Mouse (Mus musculus): ENCODE measurements around the gene Lrrc74b. TPM values are rescaled to one million over a fixed set of nuclear protein-coding genes. Genes with fewer than 3 reads are reported as not detected.
A peak's percentile ranks its signal among the peaks of the same experiment; 100 is the strongest.

Gene Lrrc74b
- polyA plus RNA-seq (2015; fragmentation: Nextera tagmentation; extraction: Ambion mirVana), result 0.19 TPM in 2 replicates

DNA sequence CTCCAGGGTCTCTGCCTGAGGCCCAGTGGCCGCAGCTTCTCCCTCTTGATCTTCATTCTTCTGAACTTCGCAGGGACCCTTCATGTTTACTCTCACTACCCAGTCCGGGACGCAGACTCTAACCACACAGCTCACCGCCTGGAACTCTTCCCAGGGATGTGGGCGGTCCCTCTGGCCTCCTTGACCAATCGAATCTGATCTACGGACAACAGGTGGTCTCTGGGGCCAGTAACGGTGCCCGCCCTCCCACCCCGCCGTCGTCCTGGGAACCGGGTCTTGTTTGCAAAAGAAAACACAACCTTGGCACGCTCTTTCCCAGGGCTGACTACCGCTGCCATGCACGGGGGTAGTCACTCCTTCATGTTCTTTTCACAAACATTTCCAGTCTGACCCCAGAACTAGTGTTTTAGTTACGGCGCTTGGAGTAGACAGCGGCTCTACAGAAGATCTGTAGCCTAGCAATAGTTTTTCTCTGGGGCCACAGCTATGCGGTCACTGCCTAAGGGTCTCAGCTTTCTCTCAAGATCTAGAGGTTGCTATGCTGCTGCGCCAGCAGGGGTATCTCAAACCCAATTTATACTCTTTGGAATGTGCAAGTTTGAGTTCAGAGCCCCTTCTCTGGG is at the start of gene Lrrc74b:
Gene Lrrc74b, minus strand, starts transcription at position 120 of the 623 bp plus-strand sequence.
- Histone ChIP-seq H3K9me3 (no peaks in the 10 kb centered on the region), H3K4me1 (peaks cover 41% of the 10 kb centered on the region), H3K36me3 (no peaks in the 10 kb centered on the region), H3K4me2 (peak within 1 kb of the TSS; percentile 74), H3K27me3 (replicated peaks) (peaks cover 14% of the 10 kb centered on the region), H3K9ac (peak within 1 kb of the TSS; percentile 64), H3K27ac (replicated peaks) (peak within 1 kb of the TSS; percentile 67), H3K4me3 (peak within 1 kb of the TSS; percentile 45)
- WGBS, result 2% methylated on average over 22 of the region's 22 CpGs
- peak; percentile 55; the same call in 1 of the 2 replicates for ATAC-seq (ENCODE audit: extremely low read depth, insufficient number of reproducible peaks, low FRiP score, low TSS enrichment)

DNA sequence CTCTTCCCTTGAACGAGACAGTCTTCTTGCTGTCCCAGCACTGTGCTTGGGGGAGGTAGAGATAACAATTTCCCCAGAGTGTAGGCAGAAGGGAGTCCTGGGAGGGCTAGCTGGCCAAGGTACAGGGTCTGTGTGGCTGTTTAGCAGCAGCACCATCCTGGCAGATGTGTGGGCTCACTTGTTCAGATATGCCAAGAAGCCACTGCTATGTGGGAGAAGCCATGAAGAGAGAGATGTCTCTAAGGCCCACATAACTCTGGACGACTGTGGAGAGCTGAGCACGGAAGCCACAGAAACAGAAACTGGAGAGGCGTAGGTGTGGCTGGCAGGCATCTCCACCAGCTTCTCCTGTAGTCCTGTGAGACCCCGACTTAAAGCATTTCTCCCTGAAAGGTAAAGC is 44.6 kb upstream of the Lrrc74b start:
- ATAC-seq (ENCODE audit: extremely low read depth, insufficient number of reproducible peaks, low FRiP score, low TSS enrichment), result no peak
- H3K9me3 ChIP-seq, result no peaks in the 10 kb centered on the region
- H3K27me3 ChIP-seq (replicated peaks), result no peaks in the 10 kb centered on the region
- WGBS, result 58% methylated on average over 5 of the region's 5 CpGs
- H3K4me1 ChIP-seq, result 0 out of 2 replicates have a peak, but pooled peaks cover 3% of the 10 kb centered on the region
- H3K36me3 ChIP-seq, result no peaks in the 10 kb centered on the region
- no peak overlapping the region for H3K9ac ChIP-seq
- no peak overlapping the region for H3K27ac ChIP-seq (replicated peaks)
- no peak overlapping the region for H3K4me3 ChIP-seq
- no peak overlapping the region for H3K4me2 ChIP-seq

DNA sequence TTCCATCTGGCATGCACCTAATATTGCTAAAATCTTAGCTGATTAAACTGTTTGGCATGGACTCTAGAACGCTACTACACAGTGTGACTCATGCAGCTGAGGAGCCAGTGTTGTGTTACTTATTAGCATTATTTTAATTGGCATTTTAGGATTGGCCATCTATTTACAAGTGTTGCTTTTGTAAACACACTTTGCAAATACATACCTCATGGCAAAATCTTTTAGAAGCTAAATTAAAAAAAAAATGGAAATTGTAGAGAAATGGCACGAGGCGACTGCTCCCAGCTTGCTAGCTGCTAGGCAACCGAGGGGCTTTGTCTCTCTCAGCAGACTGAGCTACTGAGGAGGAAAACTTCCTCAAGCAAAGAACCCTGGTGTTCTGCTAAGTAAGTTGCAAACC is 43.9 kb upstream of the Lrrc74b start:
- Histone ChIP-seq H3K4me1 (0 out of 2 replicates have a peak, but pooled peaks cover 3% of the 10 kb centered on the region), H3K27me3 (replicated peaks) (no peaks in the 10 kb centered on the region), H3K9me3 (no peaks in the 10 kb centered on the region), H3K27ac (replicated peaks) (no peak overlapping the region), H3K9ac (no peak overlapping the region), H3K4me3 (no peak overlapping the region), H3K36me3 (no peaks in the 10 kb centered on the region), H3K4me2 (no peak overlapping the region)
- ATAC-seq (ENCODE audit: extremely low read depth, insufficient number of reproducible peaks, low FRiP score, low TSS enrichment), result no peak
- WGBS, result 64% methylated on average over 4 of the region's 4 CpGs

DNA sequence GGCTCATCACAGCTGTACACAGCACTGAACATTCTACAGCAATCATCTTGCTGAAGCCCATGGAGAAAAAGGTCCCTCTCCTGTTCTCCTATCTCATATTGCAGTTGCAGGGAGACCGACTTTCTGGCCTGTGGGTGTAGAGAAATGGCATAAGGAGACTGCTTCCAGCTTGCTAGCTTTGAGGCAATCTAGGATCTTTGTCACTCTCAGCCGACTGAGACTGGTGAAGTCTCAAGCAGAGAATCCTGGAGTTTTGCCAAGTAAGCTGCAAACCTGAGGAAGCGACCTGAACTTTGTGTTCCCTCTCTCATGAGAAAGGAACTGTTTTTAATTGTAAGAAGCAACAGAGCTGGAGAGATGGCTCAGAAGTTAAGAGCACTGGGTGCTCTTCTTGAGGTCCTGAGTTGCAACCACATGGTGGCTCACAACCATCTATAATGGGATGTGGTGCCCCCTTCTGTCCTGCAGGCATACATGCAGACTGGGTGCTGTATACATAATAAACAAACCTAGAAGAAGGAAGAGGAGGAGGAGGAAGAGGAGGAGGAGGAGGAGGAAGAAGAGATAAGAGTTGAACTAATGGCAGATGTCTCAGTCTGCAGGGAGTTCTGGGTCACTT is 40.0 kb upstream of the Lrrc74b start:
- H3K27ac ChIP-seq (replicated peaks), result no peak overlapping the region
- no peak overlapping the region for H3K4me2 ChIP-seq
- no peaks in the 10 kb centered on the region for H3K9me3 ChIP-seq
- no peaks in the 10 kb centered on the region for H3K36me3 ChIP-seq
- 0 out of 2 replicates have a peak, but pooled peaks cover 3% of the 10 kb centered on the region for H3K4me1 ChIP-seq
- 42% methylated on average over 3 of the region's 3 CpGs for WGBS
- ATAC-seq (ENCODE audit: extremely low read depth, insufficient number of reproducible peaks, low FRiP score, low TSS enrichment), result no peak
- no peaks in the 10 kb centered on the region for H3K27me3 ChIP-seq (replicated peaks)
- H3K9ac ChIP-seq, result no peak overlapping the region
- H3K4me3 ChIP-seq, result no peak overlapping the region

DNA sequence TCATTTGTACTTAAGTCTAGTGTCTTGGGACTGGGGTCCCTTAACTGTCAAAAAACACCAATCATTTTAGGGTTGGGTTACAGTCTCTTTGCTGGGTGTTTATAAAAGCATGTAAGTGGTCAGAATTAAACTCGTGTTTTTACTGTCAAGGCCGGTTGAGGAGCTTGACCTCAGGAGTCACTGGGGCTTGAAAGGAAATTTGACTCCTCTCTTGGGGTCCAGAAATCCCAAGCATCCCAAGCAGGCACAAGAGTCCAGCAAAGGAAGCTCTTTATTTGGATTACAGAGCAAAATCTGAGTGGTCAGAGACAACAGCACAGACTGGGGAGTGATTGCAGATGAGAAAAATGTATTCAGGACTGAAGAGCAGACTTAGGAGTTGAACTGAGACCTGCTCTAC is 29.7 kb upstream of the Lrrc74b start:
- H3K27me3 ChIP-seq (replicated peaks), result no peaks in the 10 kb centered on the region
- H3K9me3 ChIP-seq, result no peaks in the 10 kb centered on the region
- no peak overlapping the region for H3K4me3 ChIP-seq
- H3K36me3 ChIP-seq, result no peaks in the 10 kb centered on the region
- H3K9ac ChIP-seq, result no peak overlapping the region
- 15% methylated on average over 2 of the region's 2 CpGs for WGBS
- no peak overlapping the region for H3K27ac ChIP-seq (replicated peaks)
- no peak for ATAC-seq (ENCODE audit: extremely low read depth, insufficient number of reproducible peaks, low FRiP score, low TSS enrichment)
- no peaks in the 10 kb centered on the region for H3K4me1 ChIP-seq
- no peak overlapping the region for H3K4me2 ChIP-seq

DNA sequence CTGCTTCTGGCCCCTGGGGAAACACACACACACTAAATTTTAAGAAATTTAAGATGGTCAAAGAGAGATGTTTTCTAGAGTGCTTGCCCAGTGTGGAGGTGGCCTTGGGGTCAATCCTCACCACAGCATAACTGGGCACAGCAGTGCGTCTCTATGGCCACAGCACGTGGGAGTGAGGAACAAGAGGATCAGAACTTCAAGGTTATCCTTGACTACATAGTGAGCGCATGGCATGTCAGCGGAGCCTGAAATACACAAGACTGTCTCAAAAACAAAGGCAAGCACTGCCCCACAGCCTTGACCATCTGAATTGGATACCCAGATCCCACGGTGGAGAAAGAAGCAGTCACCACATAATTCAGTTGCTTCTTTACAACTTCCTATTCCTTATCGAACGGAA is 23.5 kb upstream of the Lrrc74b start:
- Histone ChIP-seq H3K9me3 (no peaks in the 10 kb centered on the region), H3K27ac (replicated peaks) (no peak overlapping the region), H3K4me3 (no peak overlapping the region), H3K9ac (no peak overlapping the region), H3K4me1 (no peaks in the 10 kb centered on the region), H3K4me2 (no peak overlapping the region), H3K36me3 (no peaks in the 10 kb centered on the region), H3K27me3 (replicated peaks) (no peaks in the 10 kb centered on the region; the same call in 1 of the 2 replicates)
- whole genome bisulfite sequencing, result 82% methylated on average over 7 of the region's 7 CpGs
- no peak for ATAC-seq (ENCODE audit: extremely low read depth, insufficient number of reproducible peaks, low FRiP score, low TSS enrichment)

DNA sequence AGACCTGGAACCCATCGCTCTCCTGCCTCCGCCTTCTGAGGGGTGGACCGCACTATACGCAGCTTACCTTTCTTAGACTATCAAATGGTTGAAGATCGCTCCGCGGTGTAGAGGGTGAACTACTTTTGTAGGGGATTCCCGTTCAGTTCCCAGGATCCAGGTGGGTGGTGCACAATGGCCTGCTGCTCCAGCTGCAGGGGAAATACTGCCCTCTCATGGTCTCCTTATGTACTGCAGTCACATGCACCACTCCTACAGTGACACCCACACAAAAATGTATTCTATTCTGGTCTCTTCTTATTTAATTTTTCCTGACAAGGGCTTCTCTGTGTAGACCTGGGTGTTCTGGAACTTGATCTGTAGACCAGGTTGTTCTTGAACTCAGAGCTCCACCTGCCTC is 22.0 kb upstream of the Lrrc74b start, which contains the start of gene Slc7a4:
Gene Slc7a4, minus strand, starts transcription at position 151 of the 400 bp plus-strand sequence.
- H3K27me3 ChIP-seq (replicated peaks), result peaks cover 7% of the 10 kb centered on the region; the same call in 1 of the 2 replicates
- no peak within 1 kb of the TSS for H3K4me2 ChIP-seq
- no peaks in the 10 kb centered on the region for H3K9me3 ChIP-seq
- H3K9ac ChIP-seq, result no peak within 1 kb of the TSS
- ATAC-seq (ENCODE audit: extremely low read depth, insufficient number of reproducible peaks, low FRiP score, low TSS enrichment), result no peak
- H3K4me3 ChIP-seq, result no peak within 1 kb of the TSS
- H3K4me1 ChIP-seq, result no peaks in the 10 kb centered on the region
- H3K36me3 ChIP-seq, result no peaks in the 10 kb centered on the region
- WGBS, result 27% methylated on average over 8 of the region's 8 CpGs
- H3K27ac ChIP-seq (replicated peaks), result no peak within 1 kb of the TSS

DNA sequence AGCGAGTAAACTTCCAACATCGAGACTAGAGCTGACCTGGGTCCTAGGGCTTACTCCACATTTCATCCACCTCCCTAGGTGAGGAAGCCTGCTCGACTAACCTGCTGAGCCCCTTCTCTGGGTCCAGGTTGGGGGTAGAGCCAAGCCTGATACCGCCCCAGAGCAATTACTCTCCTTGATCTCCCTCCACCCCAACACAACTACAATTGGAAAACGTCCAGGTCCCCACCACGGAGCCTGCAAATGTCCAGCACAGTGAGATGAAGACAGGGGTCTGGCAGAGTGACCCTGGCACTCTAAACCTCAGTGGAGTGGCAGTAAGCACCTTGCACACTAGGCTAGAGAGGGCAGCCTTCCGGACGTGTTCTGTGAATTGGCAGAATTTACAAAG is 15.8 kb upstream of the Lrrc74b start:
- no peaks in the 10 kb centered on the region for H3K36me3 ChIP-seq
- peak overlapping the region; percentile 81 for H3K9ac ChIP-seq
- no peaks in the 10 kb centered on the region for H3K9me3 ChIP-seq
- ATAC-seq (ENCODE audit: extremely low read depth, insufficient number of reproducible peaks, low FRiP score, low TSS enrichment), result no peak
- H3K27ac ChIP-seq (replicated peaks), result no peak overlapping the region
- WGBS, result 17% methylated on average over 8 of the region's 8 CpGs
- H3K4me3 ChIP-seq, result peak overlapping the region; percentile 67
- H3K4me2 ChIP-seq, result peak overlapping the region; percentile 91
- H3K4me1 ChIP-seq, result peaks cover 15% of the 10 kb centered on the region
- peaks cover 69% of the 10 kb centered on the region for H3K27me3 ChIP-seq (replicated peaks)

DNA sequence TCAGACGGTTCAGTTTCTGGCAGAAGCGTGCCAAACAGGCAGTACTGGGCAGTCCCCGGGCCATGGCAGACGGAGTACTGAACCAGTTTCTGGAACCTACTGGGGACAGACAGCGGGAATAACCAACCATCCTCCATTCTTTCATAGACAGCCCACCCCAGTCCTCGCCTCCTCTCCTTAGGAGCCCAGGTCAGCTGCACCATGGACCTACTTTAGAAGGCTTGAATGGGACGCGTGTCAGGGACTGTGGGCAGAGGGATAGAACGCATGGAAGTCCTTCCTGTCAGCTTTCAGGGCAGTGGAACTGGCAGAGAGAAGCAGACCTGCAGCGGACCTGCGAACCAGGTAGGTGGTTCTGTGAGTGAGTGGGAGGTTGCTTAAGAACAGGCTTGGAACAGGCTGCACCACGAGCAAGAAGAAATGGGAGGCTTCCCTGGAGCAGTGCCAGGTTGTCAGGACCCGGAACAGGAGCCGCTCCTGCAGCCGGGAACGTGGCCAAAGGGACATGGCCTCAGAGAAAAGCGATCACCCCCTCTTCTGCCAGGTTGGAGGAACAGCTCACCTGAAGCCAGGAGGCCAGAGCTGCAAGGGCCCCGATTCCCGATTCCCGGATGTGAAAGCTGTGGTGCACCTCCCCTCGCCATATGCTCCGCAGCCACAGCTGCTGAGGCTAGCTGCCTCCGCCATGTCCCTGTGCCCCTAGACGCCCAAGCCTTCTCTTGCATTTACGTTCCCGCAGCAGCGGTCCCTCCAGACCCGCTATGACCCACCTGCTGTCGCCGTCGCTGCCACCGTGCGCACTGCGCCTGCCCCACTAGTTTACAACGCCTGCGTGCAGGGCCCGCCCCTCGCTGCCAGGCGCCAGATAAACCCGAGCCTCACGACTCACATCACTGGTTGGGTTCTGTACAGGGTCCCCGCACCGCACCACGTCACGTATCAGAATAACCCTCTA is 15.1 kb upstream of the Lrrc74b start:
- Histone ChIP-seq H3K4me3 (peak overlapping the region; percentile 67), H3K9ac (peak overlapping the region; percentile 81), H3K27me3 (replicated peaks) (peaks cover 75% of the 10 kb centered on the region), H3K4me1 (peaks cover 15% of the 10 kb centered on the region), H3K36me3 (no peaks in the 10 kb centered on the region), H3K4me2 (peak overlapping the region; percentile 91), H3K27ac (replicated peaks) (no peak overlapping the region), H3K9me3 (no peaks in the 10 kb centered on the region)
- 12% methylated on average over 45 of the region's 45 CpGs for WGBS
- no peak for ATAC-seq (ENCODE audit: extremely low read depth, insufficient number of reproducible peaks, low FRiP score, low TSS enrichment)

DNA sequence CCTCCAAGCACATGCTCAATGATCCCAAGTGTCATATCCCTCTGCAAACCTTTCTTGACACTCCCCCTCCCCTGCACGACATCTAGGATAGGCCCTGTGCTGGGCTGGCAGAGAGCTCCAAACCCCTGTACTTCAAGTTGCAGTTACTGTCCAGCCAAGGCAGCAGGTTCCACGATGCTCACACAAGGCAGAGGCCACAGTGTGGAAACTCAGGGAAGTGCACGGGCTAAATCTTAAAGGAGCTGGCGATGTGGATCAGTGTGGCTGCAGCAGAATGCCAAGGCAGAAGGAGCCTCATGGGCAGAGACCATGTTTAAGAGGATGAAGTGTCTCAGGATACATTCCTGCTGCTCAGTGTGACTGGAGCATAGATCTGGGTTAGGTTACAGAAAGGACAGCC is 5.1 kb upstream of the Lrrc74b start:
- 23% methylated on average over 4 of the region's 4 CpGs for WGBS

DNA sequence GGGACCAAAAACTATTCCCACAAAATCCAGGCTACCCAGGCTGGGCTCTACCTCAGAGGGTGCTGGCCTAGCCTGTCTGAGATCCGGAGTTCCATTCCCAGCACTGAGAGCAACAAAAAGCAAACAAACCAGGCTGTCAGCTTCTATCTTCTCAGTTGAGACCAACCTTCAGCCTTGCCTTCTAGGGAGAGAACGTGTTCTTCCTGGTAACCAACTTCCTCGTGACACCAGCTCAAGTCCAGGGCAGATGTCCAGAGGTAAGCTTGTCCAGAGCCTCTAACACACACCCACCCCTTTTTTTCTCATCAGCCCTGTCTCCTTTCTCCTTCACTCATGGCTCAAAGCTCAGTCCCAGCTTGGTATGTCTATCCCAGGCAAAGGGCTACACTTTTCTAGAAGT is 3.7 kb upstream of the Lrrc74b start:
- Histone ChIP-seq H3K4me3 (no peak overlapping the region), H3K27me3 (replicated peaks) (peaks cover 33% of the 10 kb centered on the region), H3K9me3 (no peaks in the 10 kb centered on the region), H3K27ac (replicated peaks) (no peak overlapping the region), H3K9ac (no peak overlapping the region), H3K4me2 (no peak overlapping the region), H3K36me3 (no peaks in the 10 kb centered on the region), H3K4me1 (peaks cover 22% of the 10 kb centered on the region)
- no peak for ATAC-seq (ENCODE audit: extremely low read depth, insufficient number of reproducible peaks, low FRiP score, low TSS enrichment)
- 61% methylated on average over 3 of the region's 3 CpGs for WGBS

More for the DNA sequence above, 5.1 kb upstream of the Lrrc74b start:
- no peak for ATAC-seq (ENCODE audit: extremely low read depth, insufficient number of reproducible peaks, low FRiP score, low TSS enrichment)
- H3K27me3 ChIP-seq (replicated peaks), result peaks cover 41% of the 10 kb centered on the region
- no peak overlapping the region for H3K4me3 ChIP-seq
- no peak overlapping the region for H3K27ac ChIP-seq (replicated peaks)
- no peak overlapping the region for H3K9ac ChIP-seq
- H3K9me3 ChIP-seq, result no peaks in the 10 kb centered on the region
- H3K36me3 ChIP-seq, result no peaks in the 10 kb centered on the region
- no peak overlapping the region for H3K4me2 ChIP-seq
- H3K4me1 ChIP-seq, result peaks cover 14% of the 10 kb centered on the region
